Mouse (Mus musculus) small intestine, adult 2 months (tissue): Measurements from ENCODE around the gene Robo2.

Source experiments
- CTCF ChIP-seq: fragments of 200-500 bp; IDR thresholded peaks from 2 replicates; pipeline ENCODE4 v1.5.1; 2012; ENCODE audit warnings: low read depth, mild to moderate bottlenecking, control low read depth, inconsistent platforms, low read length, moderate library complexity, mixed read lengths; ENCODE audit not compliant: insufficient replicate concordance, insufficient read length; ENCODE audit errors: extremely low read depth
- POLR2A ChIP-seq: fragments of 200-500 bp; IDR thresholded peaks from 2 replicates; pipeline ENCODE4 v1.6.1; 2012; ENCODE audit warnings: low read depth, mild to moderate bottlenecking, control low read depth, inconsistent platforms, low read length, moderate library complexity

DNA sequence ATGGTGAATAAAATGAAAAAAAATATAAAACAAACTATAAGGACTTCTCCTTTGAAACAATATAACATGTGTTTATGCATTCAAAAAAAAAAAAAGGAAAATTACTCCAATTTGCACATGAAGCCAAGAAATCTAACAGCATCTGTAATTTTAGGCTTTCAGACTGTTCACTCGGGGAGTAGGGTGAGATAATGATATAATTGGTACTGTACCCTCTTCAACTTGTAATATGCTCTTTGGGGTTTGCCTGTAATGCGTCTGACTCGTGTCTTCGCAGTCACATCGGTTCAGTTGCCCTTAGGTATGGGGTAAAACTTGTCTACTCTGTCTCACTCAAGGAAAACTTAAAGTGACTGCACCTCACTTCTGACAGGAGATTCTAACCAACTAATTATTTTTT lies 362.2 kb downstream of the Robo2 start:
- TF ChIP-seq POLR2A (no peak), CTCF (no peak)
